Mouse (Mus musculus): Measurements from ENCODE around the gene Abhd16a. TPM values are rescaled to one million over a fixed set of nuclear protein-coding genes. Genes with fewer than 3 reads are reported as not detected.

The Abhd16a gene
- polyA plus RNA-seq (2014; fragmentation: Nextera tagmentation; extraction: Ambion mirVana), result 82.3 and 92.5 TPM in 2 replicates

DNA sequence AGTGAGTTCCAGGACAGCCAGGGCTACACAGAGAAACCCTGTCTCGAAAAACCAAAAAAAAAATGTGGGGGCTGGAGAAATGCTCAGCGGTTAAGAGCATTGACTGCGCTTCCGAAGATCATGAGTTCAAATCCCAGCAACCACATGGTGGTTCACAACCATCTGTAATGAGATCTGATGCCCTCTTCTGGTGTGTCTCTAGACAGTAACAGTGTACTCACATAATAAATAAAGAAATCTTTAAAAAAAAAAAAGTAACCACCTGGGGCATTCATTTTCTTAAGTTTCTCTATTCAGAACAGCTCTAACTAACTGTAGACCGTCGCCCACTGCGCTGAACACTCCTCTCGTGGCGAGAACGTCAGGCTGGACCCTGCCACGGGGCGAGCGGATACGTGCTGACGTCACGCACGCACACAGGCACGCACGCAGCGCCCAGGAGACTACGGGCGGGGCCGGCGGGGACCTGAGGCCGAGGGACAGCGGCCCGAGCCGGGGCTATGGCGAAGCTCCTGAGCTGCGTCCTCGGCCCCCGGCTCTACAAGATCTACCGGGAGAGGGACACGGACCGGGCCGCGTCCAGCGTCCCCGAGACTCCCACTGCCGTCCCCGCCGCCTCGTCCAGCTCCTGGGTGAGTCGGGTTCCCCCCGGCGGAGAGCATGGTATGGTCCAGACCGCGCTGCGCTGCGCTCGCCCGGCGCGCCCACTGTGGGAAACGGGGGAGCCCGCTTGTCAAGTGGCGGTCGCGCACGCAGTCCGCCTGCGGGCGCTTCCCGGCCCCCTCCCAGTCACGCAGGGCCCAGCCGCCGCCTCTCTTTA, at the start of gene Abhd16a:
TSS of gene Abhd16a (plus strand) at position 439 of the 820 bp plus-strand sequence.
- Histone ChIP-seq H3K9ac (replicated peaks; ENCODE audit: low read depth, low read length) (peak within 1 kb of the TSS; percentile 81), H3K4me1 (ENCODE audit: control insufficient read depth, insufficient read depth, low read length) (peaks cover 11% of the 10 kb centered on the region), H3K4me3 (ENCODE audit: low read depth, low read length) (peak within 1 kb of the TSS; percentile 52), H3K36me3 (ENCODE audit: control insufficient read depth, insufficient read depth, low read length) (peaks cover under 1% of the 10 kb centered on the region; the same call in 1 of the 2 replicates), H3K9me3 (ENCODE audit: control insufficient read depth, low read length) (no peaks in the 10 kb centered on the region), H3K27ac (ENCODE audit: low read depth, low read length) (peak within 1 kb of the TSS; percentile 97), H3K4me2 (ENCODE audit: low read depth, low read length) (peak within 1 kb of the TSS; percentile 54), H3K27me3 (ENCODE audit: control insufficient read depth, insufficient read depth, low read length) (no peaks in the 10 kb centered on the region)
- WGBS, result 4% methylated on average over 63 of the region's 67 CpGs
- peak; percentile 98 for ATAC-seq (ENCODE audit: low read depth)

DNA sequence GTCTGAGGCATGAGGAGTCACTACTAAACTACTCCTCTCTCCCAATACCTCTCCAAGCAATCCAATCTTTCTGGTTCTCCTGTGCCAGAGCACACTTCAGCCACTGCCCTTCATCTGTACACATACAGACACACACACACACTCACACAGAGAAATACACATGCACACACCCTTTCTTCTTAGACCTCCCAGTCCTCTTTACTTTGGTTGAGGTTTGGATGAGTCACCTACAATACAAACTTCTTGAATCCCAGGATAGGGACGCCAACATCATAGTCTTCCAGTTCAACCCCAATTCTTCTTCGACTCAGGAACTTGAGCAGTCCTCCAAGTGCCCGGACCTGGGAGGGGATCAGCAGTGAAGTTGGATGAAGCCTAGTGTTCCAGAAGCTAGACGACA, 45.3 kb upstream of the Abhd16a start:
- no peaks in the 10 kb centered on the region for H3K27me3 ChIP-seq (ENCODE audit: control insufficient read depth, insufficient read depth, low read length)
- H3K4me3 ChIP-seq (ENCODE audit: low read depth, low read length), result no peak overlapping the region
- no peak for ATAC-seq (ENCODE audit: low read depth)
- H3K36me3 ChIP-seq (ENCODE audit: control insufficient read depth, insufficient read depth, low read length), result no peaks in the 10 kb centered on the region
- no peak overlapping the region for H3K27ac ChIP-seq (ENCODE audit: low read depth, low read length)
- H3K4me1 ChIP-seq (ENCODE audit: control insufficient read depth, insufficient read depth, low read length), result no peaks in the 10 kb centered on the region
- 92% methylated on average over 4 of the region's 4 CpGs for WGBS
- no peak overlapping the region for H3K9ac ChIP-seq (replicated peaks; ENCODE audit: low read depth, low read length)
- no peak overlapping the region for H3K4me2 ChIP-seq (ENCODE audit: low read depth, low read length)
- no peaks in the 10 kb centered on the region for H3K9me3 ChIP-seq (ENCODE audit: control insufficient read depth, low read length)

DNA sequence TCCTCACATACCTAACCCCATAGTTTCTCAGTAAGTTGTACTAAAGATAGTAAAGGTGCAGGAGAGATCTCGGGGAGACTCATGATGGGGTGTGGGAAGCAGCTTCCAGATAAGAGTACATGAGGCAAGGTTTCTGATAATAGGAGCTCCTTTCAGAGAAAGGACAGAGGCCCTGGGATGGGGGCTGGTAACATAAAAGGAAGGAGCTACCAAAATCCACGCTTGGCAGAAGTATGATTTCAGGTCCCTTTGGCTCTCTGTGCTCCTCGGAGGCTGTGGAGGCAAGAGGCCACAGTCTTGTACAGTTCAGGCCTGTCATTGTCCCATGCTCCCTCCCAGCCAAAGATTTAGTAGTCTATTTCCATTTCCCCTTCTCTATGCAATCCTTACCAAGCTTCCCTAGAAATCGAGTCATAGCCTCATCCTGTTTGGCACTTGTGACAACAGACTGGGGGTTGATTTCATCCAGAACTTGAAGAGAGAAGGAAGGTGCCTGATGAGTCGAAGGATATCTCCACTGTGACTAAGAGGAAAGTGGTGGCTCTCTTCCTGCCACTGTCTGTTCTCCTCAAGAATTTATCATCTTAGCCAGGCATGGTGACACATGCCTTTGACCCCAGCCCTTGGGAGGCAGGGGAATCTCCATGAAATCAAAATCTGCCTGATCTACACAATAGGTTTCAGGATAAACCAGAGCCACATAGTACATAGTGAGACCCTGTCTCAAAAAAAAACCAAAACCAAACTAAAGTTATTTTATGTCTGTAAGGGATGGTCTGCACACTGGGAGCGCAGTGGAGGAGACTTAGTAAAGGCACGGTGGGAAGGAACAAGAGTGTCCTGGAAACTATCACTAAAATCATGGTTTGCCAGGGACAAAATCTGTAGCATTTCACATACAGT, 43.9 kb upstream of the Abhd16a start:
- Histone ChIP-seq H3K36me3 (ENCODE audit: control insufficient read depth, insufficient read depth, low read length) (no peaks in the 10 kb centered on the region), H3K9ac (replicated peaks; ENCODE audit: low read depth, low read length) (no peak overlapping the region), H3K4me2 (ENCODE audit: low read depth, low read length) (peak overlapping the region; percentile 99), H3K4me1 (ENCODE audit: control insufficient read depth, insufficient read depth, low read length) (0 out of 2 replicates have a peak, but pooled peaks cover 2% of the 10 kb centered on the region), H3K4me3 (ENCODE audit: low read depth, low read length) (no peak overlapping the region), H3K27me3 (ENCODE audit: control insufficient read depth, insufficient read depth, low read length) (no peaks in the 10 kb centered on the region), H3K9me3 (ENCODE audit: control insufficient read depth, low read length) (no peaks in the 10 kb centered on the region), H3K27ac (ENCODE audit: low read depth, low read length) (no peak overlapping the region)
- ATAC-seq (ENCODE audit: low read depth), result no peak
- WGBS, result 85% methylated on average over 7 of the region's 7 CpGs

GRCm38 (mm10) chr17:35045807-35046680, 43.0 kb upstream of the Abhd16a start:
- Histone ChIP-seq H3K27me3 (ENCODE audit: control insufficient read depth, insufficient read depth, low read length) (no peaks in the 10 kb centered on the region), H3K9ac (replicated peaks; ENCODE audit: low read depth, low read length) (peak overlapping the region; percentile 74), H3K9me3 (ENCODE audit: control insufficient read depth, low read length) (no peaks in the 10 kb centered on the region), H3K4me1 (ENCODE audit: control insufficient read depth, insufficient read depth, low read length) (0 out of 2 replicates have a peak, but pooled peaks cover 2% of the 10 kb centered on the region), H3K4me2 (ENCODE audit: low read depth, low read length) (peak overlapping the region; percentile 99), H3K36me3 (ENCODE audit: control insufficient read depth, insufficient read depth, low read length) (no peaks in the 10 kb centered on the region), H3K27ac (ENCODE audit: low read depth, low read length) (peak overlapping the region; percentile 62; the same call in 1 of the 2 replicates), H3K4me3 (ENCODE audit: low read depth, low read length) (peak overlapping the region; percentile 49)
- 5% methylated on average over 48 of the region's 48 CpGs for whole genome bisulfite sequencing
- ATAC-seq (ENCODE audit: low read depth), result peak; percentile 73

DNA sequence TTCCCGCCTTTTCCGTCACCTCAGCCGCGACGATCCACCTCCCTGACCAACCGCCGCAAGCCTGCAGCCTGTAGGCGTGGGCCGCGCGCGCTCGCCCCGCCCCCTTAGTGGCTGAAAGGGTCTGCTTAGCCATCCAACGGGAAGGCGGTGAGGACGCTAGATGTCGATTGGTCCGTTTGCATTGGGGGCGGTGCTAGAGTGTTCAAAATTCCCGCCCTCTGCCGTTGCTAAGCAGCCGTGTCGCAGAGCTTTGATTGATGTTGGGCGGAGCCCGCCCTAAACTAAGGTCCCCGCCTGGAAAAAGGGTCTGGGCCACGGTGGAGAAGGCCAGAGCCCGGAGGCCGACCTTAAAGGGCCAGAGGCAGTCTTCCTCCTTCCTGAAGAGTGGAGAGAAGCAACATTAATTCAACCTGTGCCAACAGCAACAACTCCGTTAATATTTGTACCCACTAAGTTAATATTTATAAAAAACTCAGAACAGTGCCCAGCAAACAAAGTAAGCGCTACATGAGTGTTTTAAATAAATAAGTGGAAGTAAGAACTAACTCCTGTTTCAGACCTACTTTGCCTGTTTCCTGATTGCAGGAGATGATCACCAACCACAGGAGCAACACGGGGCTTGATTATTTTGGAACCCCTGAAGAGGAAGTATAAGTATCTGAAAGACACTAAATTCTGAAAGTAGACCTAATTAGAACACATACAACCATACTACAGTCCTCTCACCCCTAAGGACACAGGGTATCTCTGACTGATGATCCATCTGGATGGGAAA, 42.2 kb upstream of the Abhd16a start, which contains the start of gene Msh5:
TSS of gene Msh5 (minus strand) at position 65 of the 775 bp plus-strand sequence.
- ATAC-seq (ENCODE audit: low read depth), result peak; percentile 99
- Histone ChIP-seq H3K27me3 (ENCODE audit: control insufficient read depth, insufficient read depth, low read length) (no peaks in the 10 kb centered on the region), H3K36me3 (ENCODE audit: control insufficient read depth, insufficient read depth, low read length) (no peaks in the 10 kb centered on the region), H3K4me2 (ENCODE audit: low read depth, low read length) (peak within 1 kb of the TSS; percentile 99), H3K9ac (replicated peaks; ENCODE audit: low read depth, low read length) (peak within 1 kb of the TSS; percentile 74), H3K4me3 (ENCODE audit: low read depth, low read length) (peak within 1 kb of the TSS; percentile 49), H3K9me3 (ENCODE audit: control insufficient read depth, low read length) (no peaks in the 10 kb centered on the region), H3K27ac (ENCODE audit: low read depth, low read length) (peak within 1 kb of the TSS; percentile 62; the same call in 1 of the 2 replicates), H3K4me1 (ENCODE audit: control insufficient read depth, insufficient read depth, low read length) (0 out of 2 replicates have a peak, but pooled peaks cover 2% of the 10 kb centered on the region)
- WGBS, result 3% methylated on average over 33 of the region's 33 CpGs

GRCm38 (mm10) chr17:35047688-35048087, 41.4 kb upstream of the Abhd16a start:
- no peaks in the 10 kb centered on the region for H3K36me3 ChIP-seq (ENCODE audit: control insufficient read depth, insufficient read depth, low read length)
- no peak for ATAC-seq (ENCODE audit: low read depth)
- no peaks in the 10 kb centered on the region for H3K27me3 ChIP-seq (ENCODE audit: control insufficient read depth, insufficient read depth, low read length)
- WGBS, result 56% methylated on average over 1 of the region's 1 CpGs
- H3K9me3 ChIP-seq (ENCODE audit: control insufficient read depth, low read length), result no peaks in the 10 kb centered on the region
- H3K4me1 ChIP-seq (ENCODE audit: control insufficient read depth, insufficient read depth, low read length), result peaks cover 5% of the 10 kb centered on the region; the same call in 1 of the 2 replicates
- H3K4me3 ChIP-seq (ENCODE audit: low read depth, low read length), result no peak overlapping the region
- no peak overlapping the region for H3K9ac ChIP-seq (replicated peaks; ENCODE audit: low read depth, low read length)
- no peak overlapping the region for H3K4me2 ChIP-seq (ENCODE audit: low read depth, low read length)
- H3K27ac ChIP-seq (ENCODE audit: low read depth, low read length), result peak overlapping the region; percentile 12; the same call in 1 of the 2 replicates

DNA sequence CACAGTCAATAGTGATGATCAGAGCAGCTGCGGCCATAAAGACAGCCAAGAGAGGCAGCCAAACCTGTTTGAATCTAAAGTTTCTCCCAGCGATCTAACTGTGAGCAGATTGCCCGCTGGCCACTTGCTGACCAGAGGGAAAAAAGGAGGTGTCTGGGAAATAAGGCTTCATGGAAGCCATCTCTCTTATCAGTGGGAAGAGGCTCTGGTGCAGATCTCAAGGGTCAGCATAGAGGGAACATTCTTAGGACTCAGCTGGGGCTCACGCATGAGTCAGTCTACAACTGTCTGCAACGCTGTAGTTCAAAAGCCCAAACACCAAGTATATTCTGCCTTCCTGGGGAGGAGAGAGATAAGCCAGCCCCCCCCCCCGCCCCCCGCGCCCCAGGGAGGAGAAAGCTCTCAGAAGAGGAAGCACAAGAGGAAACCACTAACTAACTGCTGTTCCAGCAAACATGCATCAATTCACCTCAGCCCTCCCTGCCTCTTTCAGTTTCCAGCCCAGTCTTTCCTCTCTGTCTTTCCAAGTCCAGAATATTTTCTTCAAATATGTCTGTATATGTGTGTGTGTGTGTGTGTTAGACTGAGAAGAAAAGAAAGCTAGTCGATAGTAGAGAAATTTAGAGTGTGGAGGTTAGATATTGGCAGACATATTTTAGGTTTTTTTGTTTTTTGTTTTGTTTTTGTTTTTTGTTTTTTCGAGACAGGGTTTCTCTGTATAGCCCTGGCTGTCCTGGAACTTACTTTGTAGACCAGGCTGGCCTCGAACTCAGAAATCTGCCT, 40.7 kb upstream of the Abhd16a start:
- H3K27ac ChIP-seq (ENCODE audit: low read depth, low read length), result peak overlapping the region; percentile 12; the same call in 1 of the 2 replicates
- H3K36me3 ChIP-seq (ENCODE audit: control insufficient read depth, insufficient read depth, low read length), result no peaks in the 10 kb centered on the region
- no peaks in the 10 kb centered on the region for H3K27me3 ChIP-seq (ENCODE audit: control insufficient read depth, insufficient read depth, low read length)
- 36% methylated on average over 11 of the region's 11 CpGs for WGBS
- no peak for ATAC-seq (ENCODE audit: low read depth)
- H3K9me3 ChIP-seq (ENCODE audit: control insufficient read depth, low read length), result no peaks in the 10 kb centered on the region
- H3K4me2 ChIP-seq (ENCODE audit: low read depth, low read length), result no peak overlapping the region
- H3K4me1 ChIP-seq (ENCODE audit: control insufficient read depth, insufficient read depth, low read length), result peaks cover 5% of the 10 kb centered on the region; the same call in 1 of the 2 replicates
- no peak overlapping the region for H3K9ac ChIP-seq (replicated peaks; ENCODE audit: low read depth, low read length)
- H3K4me3 ChIP-seq (ENCODE audit: low read depth, low read length), result no peak overlapping the region
